Mouse (Mus musculus) kidney, embryonic 14.5 days (tissue): ENCODE data around the gene Prkab1. TPM values are rescaled to one million over a fixed set of nuclear protein-coding genes. Genes with fewer than 3 reads are reported as not detected.

Source experiments
- ATAC-seq: fragments of 200-750 bp; cut with Nextera tagmentation; 2 replicates; pipeline ENCODE4 v1.8.0; 2017; ENCODE audit warnings: moderate number of reproducible peaks, mild to moderate bottlenecking, moderate TSS enrichment, moderate library complexity; ENCODE audit not compliant: low FRiP score, low TSS enrichment
- H3K27ac ChIP-seq: fragments of 300-500 bp; sonication (generic); 2 replicates; pipeline ENCODE4 v1.5.1; 2014; ENCODE audit warnings: low read depth, mild to moderate bottlenecking, low read length, moderate library complexity, mixed read lengths
- H3K27me3 ChIP-seq: fragments of 300-500 bp; sonication (generic); 2 replicates; pipeline ENCODE4 v1.6.1; 2014; ENCODE audit warnings: mild to moderate bottlenecking, low read length; ENCODE audit not compliant: control insufficient read depth, insufficient read depth
- H3K36me3 ChIP-seq: fragments of 300-500 bp; sonication (generic); 2 replicates; pipeline ENCODE4 v1.6.1; 2014; ENCODE audit warnings: low read length, mixed read lengths; ENCODE audit not compliant: control insufficient read depth, insufficient read depth
- H3K4me1 ChIP-seq: fragments of 300-500 bp; sonication (generic); 2 replicates; pipeline ENCODE4 v1.6.1; 2014; ENCODE audit warnings: low read length, mixed read lengths; ENCODE audit not compliant: control insufficient read depth, insufficient read depth
- H3K4me2 ChIP-seq: fragments of 300-500 bp; sonication (generic); replicated peaks from 2 replicates; pipeline ENCODE4 v1.6.1; 2014; ENCODE audit warnings: low read depth, mild to moderate bottlenecking, low read length
- H3K4me3 ChIP-seq: fragments of 300-500 bp; sonication (generic); 2 replicates; pipeline ENCODE4 v1.5.1; 2014; ENCODE audit warnings: mild to moderate bottlenecking, low read length
- H3K9ac ChIP-seq: fragments of 300-500 bp; sonication (generic); 2 replicates; pipeline ENCODE4 v1.6.1; 2014; ENCODE audit warnings: low read depth, mild to moderate bottlenecking, low read length, moderate library complexity
- H3K9me3 ChIP-seq: fragments of 300-500 bp; sonication (generic); 2 replicates; pipeline ENCODE4 v1.6.1; 2016; ENCODE audit warnings: low read length; ENCODE audit not compliant: control insufficient read depth
- WGBS: fragments of 180-500 bp; shearing (Covaris S2); extraction: QIAGEN DNeasy Blood & Tissue Kit; methylation state at CpG from one replicate; pipeline ENCODE4 v1.1.7; 2014; 5-methylcytosine and 5-hydroxymethylcytosine counted together
- polyA plus RNA-seq: library from polyadenylated mRNA; unstranded; fragments of >200 nt; fragmentation: Nextera tagmentation; extraction: Ambion mirVana; gene quantifications from 2 replicates; pipeline ENCODE4 v1.2.1, GENCODE M21; 2014

Prkab1 gene
- 60.9 and 85.5 TPM in 2 replicates for polyA plus RNA-seq

DNA sequence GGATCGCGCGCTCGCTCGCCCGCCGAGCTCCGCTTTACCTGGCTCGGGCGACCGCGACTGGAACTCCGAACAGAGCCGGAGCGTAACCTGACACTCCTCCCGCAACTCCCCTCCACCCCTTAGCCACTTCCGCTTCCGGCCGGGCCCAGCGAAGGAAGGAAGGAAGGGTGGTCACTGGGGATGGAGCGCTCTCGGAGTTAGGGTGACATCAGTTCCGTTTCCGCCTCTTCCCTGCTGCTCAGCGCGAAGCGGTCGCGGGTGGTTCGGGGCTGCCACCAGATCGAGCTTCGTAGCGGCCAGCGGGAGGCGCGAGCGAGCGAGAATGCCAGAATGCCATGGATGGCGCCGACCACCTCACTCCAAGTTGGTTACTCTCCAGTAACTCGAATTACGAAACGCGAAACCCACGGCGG is at the start of gene Prkab1:
Prkab1 (minus strand) TSS at position 182 of the 413 bp plus-strand sequence.
- Histone ChIP-seq H3K27me3 (no peaks in the 10 kb centered on the region), H3K9ac (peak within 1 kb of the TSS; percentile 74), H3K4me3 (peak within 1 kb of the TSS; percentile 67), H3K36me3 (peaks cover 27% of the 10 kb centered on the region), H3K4me1 (peaks cover 4% of the 10 kb centered on the region; the same call in 1 of the 2 replicates), H3K9me3 (no peaks in the 10 kb centered on the region), H3K27ac (peak within 1 kb of the TSS; percentile 75; the same call in 1 of the 2 replicates), H3K4me2 (peak within 1 kb of the TSS; percentile 63)
- ATAC-seq, result peak; percentile 98
- WGBS, result 0% methylated on average over 39 of the region's 46 CpGs

DNA sequence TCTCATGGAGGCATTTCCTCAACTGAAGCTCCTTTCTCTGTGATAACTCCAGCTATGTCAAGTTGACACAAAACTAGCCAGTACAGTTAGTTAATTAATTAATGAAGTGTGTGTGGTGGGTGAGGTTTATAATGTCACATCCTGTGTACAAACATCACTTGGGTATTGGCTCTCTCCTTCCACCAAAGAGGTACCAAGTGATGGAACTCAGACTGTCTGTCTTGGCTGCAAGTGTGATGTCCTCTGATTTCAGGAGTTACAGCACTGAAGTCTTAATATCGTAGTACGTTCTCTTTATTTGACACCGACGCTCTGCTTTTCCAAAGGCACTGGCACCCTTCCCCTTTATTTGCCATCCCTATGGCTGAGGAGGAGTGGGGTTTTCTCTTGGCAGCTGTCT is 45.3 kb upstream of the Prkab1 start:
- no peak overlapping the region for H3K27ac ChIP-seq
- no peak overlapping the region for H3K4me2 ChIP-seq
- 87% methylated on average over 4 of the region's 4 CpGs for WGBS
- no peaks in the 10 kb centered on the region for H3K4me1 ChIP-seq
- no peaks in the 10 kb centered on the region for H3K9me3 ChIP-seq
- no peaks in the 10 kb centered on the region for H3K27me3 ChIP-seq
- no peak overlapping the region for H3K4me3 ChIP-seq
- no peak for ATAC-seq
- no peaks in the 10 kb centered on the region for H3K36me3 ChIP-seq
- no peak overlapping the region for H3K9ac ChIP-seq

DNA sequence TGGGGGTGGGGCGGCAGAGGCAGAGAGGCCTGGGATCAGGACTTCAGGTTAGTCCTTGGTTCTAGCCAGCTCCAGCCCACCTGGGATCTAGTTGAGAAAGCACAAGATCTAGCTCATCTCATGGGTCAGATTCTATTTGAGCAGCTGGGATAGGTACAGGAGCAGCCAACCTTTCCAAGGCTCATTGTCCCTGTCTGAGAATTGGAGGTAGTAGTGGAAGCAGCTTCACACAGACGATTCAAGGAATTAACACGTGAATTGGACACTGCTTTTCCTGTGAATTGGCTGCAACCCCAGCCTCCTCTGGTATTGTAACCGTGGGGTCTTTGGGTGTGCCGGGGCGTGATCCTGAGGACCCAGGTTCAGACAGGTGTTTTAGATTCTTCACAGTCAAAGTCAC is 28.5 kb upstream of the Prkab1 start:
- 60% methylated on average over 6 of the region's 6 CpGs for WGBS
- H3K27me3 ChIP-seq, result no peaks in the 10 kb centered on the region
- H3K4me2 ChIP-seq, result no peak overlapping the region
- no peaks in the 10 kb centered on the region for H3K9me3 ChIP-seq
- H3K4me1 ChIP-seq, result no peaks in the 10 kb centered on the region
- no peaks in the 10 kb centered on the region for H3K36me3 ChIP-seq
- no peak overlapping the region for H3K27ac ChIP-seq
- no peak for ATAC-seq
- no peak overlapping the region for H3K9ac ChIP-seq
- no peak overlapping the region for H3K4me3 ChIP-seq

DNA sequence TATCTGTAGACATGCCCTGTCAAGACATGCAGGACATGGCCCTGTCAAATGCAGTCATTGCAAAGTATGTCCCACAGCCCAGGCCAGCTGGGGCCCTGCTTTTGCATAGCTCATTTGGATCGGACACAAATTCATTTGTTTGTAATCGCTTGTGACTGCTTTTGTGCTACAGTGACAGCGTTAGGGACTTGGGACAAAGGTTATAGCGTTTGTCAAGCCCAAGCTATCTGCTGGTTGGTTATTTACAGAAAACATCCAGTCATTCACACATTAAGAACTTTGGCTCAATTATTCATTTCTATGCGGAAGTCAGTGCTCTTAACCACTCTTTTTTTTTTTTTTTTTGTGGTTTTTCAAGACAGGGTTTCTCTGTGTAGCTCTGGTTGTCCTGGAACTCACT is 27.9 kb upstream of the Prkab1 start:
- WGBS, result 86% methylated on average over 5 of the region's 5 CpGs

DNA sequence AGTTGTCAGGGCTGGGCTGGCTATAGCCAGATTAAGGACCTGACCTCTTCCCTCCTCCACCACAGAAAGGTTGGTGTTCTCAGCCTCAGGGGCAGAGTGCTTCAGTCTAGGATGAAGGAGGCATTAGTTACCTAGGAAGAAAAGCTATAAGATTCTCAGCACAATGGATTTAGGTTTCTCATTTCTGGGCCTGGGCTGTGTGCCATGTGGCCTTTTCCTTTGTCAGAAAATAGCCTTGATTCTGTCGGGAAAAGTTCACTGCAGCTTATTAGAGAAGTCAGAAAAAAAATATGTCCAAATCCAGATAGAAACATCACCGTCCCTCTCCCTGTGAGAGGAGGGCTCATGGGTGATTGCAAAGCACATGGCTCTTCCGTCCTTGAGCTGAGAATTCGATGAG is 25.5 kb upstream of the Prkab1 start:
- Histone ChIP-seq H3K27ac (no peak overlapping the region), H3K27me3 (no peaks in the 10 kb centered on the region), H3K4me2 (no peak overlapping the region), H3K36me3 (no peaks in the 10 kb centered on the region), H3K9me3 (no peaks in the 10 kb centered on the region), H3K9ac (no peak overlapping the region), H3K4me3 (no peak overlapping the region), H3K4me1 (no peaks in the 10 kb centered on the region)
- ATAC-seq, result no peak
- 84% methylated on average over 4 of the region's 4 CpGs for WGBS

More for the DNA sequence above, 27.9 kb upstream of the Prkab1 start:
- Histone ChIP-seq H3K27ac (no peak overlapping the region), H3K36me3 (no peaks in the 10 kb centered on the region), H3K4me2 (no peak overlapping the region), H3K4me1 (no peaks in the 10 kb centered on the region), H3K9ac (no peak overlapping the region), H3K9me3 (no peaks in the 10 kb centered on the region), H3K27me3 (no peaks in the 10 kb centered on the region), H3K4me3 (no peak overlapping the region)
- no peak for ATAC-seq

DNA sequence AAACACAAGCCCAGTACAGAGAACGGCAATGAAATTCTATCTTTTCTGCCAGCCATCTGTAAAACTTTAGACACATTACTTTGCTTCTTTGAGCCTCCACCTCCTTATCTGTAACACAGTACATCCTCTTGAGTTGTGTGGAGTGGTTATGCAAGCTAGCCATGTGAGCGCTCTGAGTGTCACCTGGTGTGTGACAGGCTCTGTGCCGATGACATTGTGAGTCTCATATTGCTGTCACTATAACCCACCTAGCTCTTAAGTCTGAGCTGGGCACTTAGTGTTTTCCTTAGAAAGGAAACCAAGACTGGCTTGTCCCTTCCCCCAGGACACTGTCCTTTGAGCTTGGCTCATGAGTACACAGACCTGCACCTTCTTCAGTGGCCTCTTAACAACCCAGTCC is 24.0 kb upstream of the Prkab1 start:
- ATAC-seq, result no peak
- no peaks in the 10 kb centered on the region for H3K4me1 ChIP-seq
- no peaks in the 10 kb centered on the region for H3K36me3 ChIP-seq
- no peak overlapping the region for H3K27ac ChIP-seq
- H3K27me3 ChIP-seq, result no peaks in the 10 kb centered on the region
- WGBS, result 92% methylated on average over 3 of the region's 3 CpGs
- no peak overlapping the region for H3K4me2 ChIP-seq
- no peak overlapping the region for H3K9ac ChIP-seq
- H3K4me3 ChIP-seq, result no peak overlapping the region
- no peaks in the 10 kb centered on the region for H3K9me3 ChIP-seq

DNA sequence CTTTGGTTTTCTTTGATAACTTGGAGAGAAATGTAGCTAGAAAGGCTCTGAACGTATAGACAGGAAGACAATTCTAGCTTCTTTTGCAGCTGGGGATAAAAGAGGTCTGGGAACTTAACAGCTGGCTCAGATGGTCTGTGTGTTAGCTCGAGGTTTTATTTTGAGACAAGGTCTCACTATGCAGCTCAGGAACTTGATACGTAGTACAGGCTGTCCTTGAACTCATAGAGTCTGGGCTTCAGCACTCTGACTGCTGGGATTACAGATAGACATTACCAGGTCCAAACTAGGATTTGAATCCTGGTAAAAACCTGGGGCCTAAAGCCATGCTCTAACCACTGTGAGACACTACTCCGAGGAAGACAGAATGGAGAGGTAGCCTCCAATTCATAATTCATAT is 21.9 kb upstream of the Prkab1 start:
- WGBS, result 71% methylated on average over 4 of the region's 4 CpGs

DNA sequence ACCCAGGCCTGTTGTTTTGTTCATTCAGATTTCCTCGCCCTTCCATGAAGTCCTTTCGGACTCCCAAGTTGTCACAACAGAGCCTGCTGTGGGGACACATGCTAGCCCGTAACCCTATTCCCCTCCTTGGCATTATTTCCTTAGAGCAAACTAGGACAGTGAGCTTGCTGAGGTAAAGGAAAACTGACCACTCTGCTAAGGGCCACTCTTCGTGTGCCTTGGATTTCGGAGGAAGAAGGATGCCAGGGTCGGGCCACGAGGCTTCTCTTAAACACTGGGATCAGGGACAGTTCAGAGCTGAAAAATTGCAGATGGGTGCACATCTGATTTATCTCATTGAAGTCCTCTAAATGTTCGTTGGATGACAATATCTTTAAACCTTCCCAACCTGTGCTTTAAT is 21.3 kb upstream of the Prkab1 start:
- no peaks in the 10 kb centered on the region for H3K36me3 ChIP-seq
- H3K4me1 ChIP-seq, result no peaks in the 10 kb centered on the region
- H3K9me3 ChIP-seq, result no peaks in the 10 kb centered on the region
- no peak overlapping the region for H3K4me2 ChIP-seq
- ATAC-seq, result no peak
- H3K9ac ChIP-seq, result no peak overlapping the region
- 86% methylated on average over 8 of the region's 8 CpGs for whole genome bisulfite sequencing
- H3K27me3 ChIP-seq, result no peaks in the 10 kb centered on the region
- no peak overlapping the region for H3K4me3 ChIP-seq
- H3K27ac ChIP-seq, result no peak overlapping the region

More for the DNA sequence above, 21.9 kb upstream of the Prkab1 start:
- ATAC-seq, result no peak
- Histone ChIP-seq H3K4me2 (no peak overlapping the region), H3K27ac (no peak overlapping the region), H3K36me3 (no peaks in the 10 kb centered on the region), H3K9ac (no peak overlapping the region), H3K27me3 (no peaks in the 10 kb centered on the region), H3K4me1 (no peaks in the 10 kb centered on the region), H3K4me3 (no peak overlapping the region), H3K9me3 (no peaks in the 10 kb centered on the region)

DNA sequence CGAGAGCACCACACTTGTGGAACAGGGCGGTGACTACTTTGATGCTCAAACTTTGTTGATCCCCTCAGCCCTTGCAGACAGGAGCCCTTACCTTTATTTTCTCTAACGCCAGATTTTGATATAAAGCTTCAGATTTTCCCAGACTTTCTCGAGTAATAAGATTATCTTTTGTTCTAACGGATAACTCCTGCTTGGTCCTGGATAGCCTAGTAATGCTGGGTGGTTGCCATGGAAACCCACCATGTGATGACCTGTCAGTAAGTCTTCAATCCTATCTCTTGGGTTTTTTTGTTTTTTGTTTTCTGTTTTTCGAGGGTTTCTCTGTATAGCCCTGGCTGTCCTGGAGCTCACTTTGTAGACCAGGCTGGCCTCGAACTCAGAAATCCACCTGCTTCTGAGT is 17.9 kb upstream of the Prkab1 start:
- no peak overlapping the region for H3K9ac ChIP-seq
- H3K36me3 ChIP-seq, result no peaks in the 10 kb centered on the region
- H3K4me2 ChIP-seq, result no peak overlapping the region
- no peaks in the 10 kb centered on the region for H3K27me3 ChIP-seq
- no peak overlapping the region for H3K4me3 ChIP-seq
- no peaks in the 10 kb centered on the region for H3K4me1 ChIP-seq
- no peaks in the 10 kb centered on the region for H3K9me3 ChIP-seq
- 73% methylated on average over 7 of the region's 7 CpGs for WGBS
- H3K27ac ChIP-seq, result no peak overlapping the region
- no peak for ATAC-seq
